Mouse (Mus musculus) T-helper 17 cell (primary cell): ENCODE measurements around the gene Mettl1.

Source experiments
- in situ Hi-C, 2 experiments: fragments of 300-600 bp; cut with MboI, MseI; formaldehyde crosslinking; loops; 1 replicate in 1 of 2; 2 replicates in 1 of 2; pipeline ENCODE4 v1.15.1; 2025; ENCODE audit warnings: high pct_unique_total_duplicates in 2 of 2

The Mettl1 gene

GRCm38 (mm10) chr10:127041274-127041766 is at the start of gene Mettl1, which contains the start of gene Eef1akmt3:
Gene Mettl1 (plus strand): TSS chr10:127041414.
Gene Eef1akmt3 (minus strand): TSS chr10:127041513.
- in situ Hi-C loops, result no loop called here

GRCm38 (mm10) chr10:126991676-126992075 is 49.5 kb upstream of the Mettl1 start:
- in situ Hi-C loops, result loop anchor here in 1 of 2 experiments (5.0 kb wide), 1 partner anchor 74 kb away; no protein-coding TSS in a partner anchor

GRCm38 (mm10) chr10:126993621-126994020 is 47.6 kb upstream of the Mettl1 start:
- in situ Hi-C loops, result loop anchor here in 1 of 2 experiments (5.0 kb wide), 1 partner anchor 76 kb away; no protein-coding TSS in a partner anchor

GRCm38 (mm10) chr10:126997340-126998113 is 43.7 kb upstream of the Mettl1 start:
- in situ Hi-C loops, result no loop called here

GRCm38 (mm10) chr10:127000529-127000928 is 40.7 kb upstream of the Mettl1 start, which contains the start of gene Avil:
Gene Avil (plus strand): TSS chr10:127000709.
- in situ Hi-C loops, result no loop called here

- in situ Hi-C loops, result no loop called here
Observed at GRCm38 (mm10) chr10:127001297-127001696, 39.9 kb upstream of the Mettl1 start.

GRCm38 (mm10) chr10:127002056-127002455 is 39.2 kb upstream of the Mettl1 start:
- in situ Hi-C loops, result no loop called here

- in situ Hi-C loops, result no loop called here
Observed at GRCm38 (mm10) chr10:127002765-127003164, 38.4 kb upstream of the Mettl1 start.

GRCm38 (mm10) chr10:127003334-127003733 is 37.9 kb upstream of the Mettl1 start:
- in situ Hi-C loops, result no loop called here

- in situ Hi-C loops, result no loop called here
Observed at GRCm38 (mm10) chr10:127003806-127004205, 37.4 kb upstream of the Mettl1 start.

GRCm38 (mm10) chr10:127016488-127016887 is 24.7 kb upstream of the Mettl1 start:
- in situ Hi-C loops, result no loop called here

- in situ Hi-C loops, result no loop called here
Observed at GRCm38 (mm10) chr10:127017071-127017470, 24.1 kb upstream of the Mettl1 start.

GRCm38 (mm10) chr10:127018422-127018821 is 22.8 kb upstream of the Mettl1 start:
- in situ Hi-C loops, result no loop called here

- in situ Hi-C loops, result loop anchor here in 1 of 2 experiments (5.0 kb wide), 1 partner anchor 48 kb away; no protein-coding TSS in a partner anchor
Observed at GRCm38 (mm10) chr10:127030336-127031296, 10.6 kb upstream of the Mettl1 start, which contains the start of gene Tsfm. Gene Tsfm (minus strand): TSS chr10:127030840.

- in situ Hi-C loops, result loop anchor here in 1 of 2 experiments (5.0 kb wide), 1 partner anchor 51 kb away; no protein-coding TSS in a partner anchor
Observed at GRCm38 (mm10) chr10:127033301-127033741, 7.9 kb upstream of the Mettl1 start.

GRCm38 (mm10) chr10:127036273-127036672 is 4.9 kb upstream of the Mettl1 start:
- in situ Hi-C loops, result loop anchor here in 1 of 2 experiments (5.0 kb wide), 1 partner anchor 109 kb away; no protein-coding TSS in a partner anchor

- in situ Hi-C loops, result loop anchor here in 1 of 2 experiments (5.0 kb wide), 1 partner anchor 110 kb away; no protein-coding TSS in a partner anchor
Observed at GRCm38 (mm10) chr10:127037641-127038040, 3.6 kb upstream of the Mettl1 start.

GRCm38 (mm10) chr10:127040569-127041214 is 522 bp upstream of the Mettl1 start:
- in situ Hi-C loops, result no loop called here

GRCm38 (mm10) chr10:127041774-127042338 is 642 bp downstream of the Mettl1 start:
- in situ Hi-C loops, result no loop called here

GRCm38 (mm10) chr10:127042468-127043115 is 1.4 kb downstream of the Mettl1 start:
- in situ Hi-C loops, result no loop called here
